Mouse (Mus musculus): ENCODE data around the gene Slc4a11. TPM values are rescaled to one million over a fixed set of nuclear protein-coding genes. Genes with fewer than 3 reads are reported as not detected.

The Slc4a11 gene
- polyA plus RNA-seq (2014; fragmentation: Illumina TruSeq; extraction: RNeasy Lipid Tissue Mini Kit (QIAGEN cat#74804); ENCODE audit: low read depth, low replicate concordance), result not detected

DNA sequence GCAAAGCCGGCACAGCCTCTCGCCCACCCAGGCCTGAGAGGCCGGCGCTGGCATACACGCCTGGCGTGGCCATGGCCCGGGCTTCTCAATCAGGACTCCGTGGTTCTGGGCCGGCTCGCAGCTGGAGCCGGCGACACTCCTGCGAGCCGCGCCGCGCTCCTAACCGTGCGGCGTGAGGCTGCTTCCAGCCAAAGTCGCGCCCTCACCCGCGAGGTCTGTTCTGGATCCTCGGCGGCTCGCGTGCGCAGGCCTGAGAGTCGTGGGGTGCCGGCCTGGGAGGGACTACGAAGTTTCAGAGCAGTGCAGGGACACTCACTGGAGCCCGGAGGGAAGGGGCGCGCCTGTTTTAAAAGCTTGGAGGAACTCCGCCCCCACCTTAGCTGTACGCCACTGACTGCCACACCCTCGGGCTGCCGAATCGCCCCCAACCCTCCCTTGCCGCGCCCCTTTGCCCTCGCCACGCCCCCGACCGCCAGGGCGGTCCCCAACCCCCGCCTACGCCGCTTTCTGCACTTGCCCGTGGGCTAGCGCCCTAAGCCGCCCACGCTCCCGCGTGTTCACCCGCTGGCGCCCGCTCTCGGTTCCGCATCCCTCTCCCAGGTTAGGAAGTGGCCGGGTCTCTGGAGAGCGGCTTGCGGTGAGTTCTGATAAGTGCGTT is at the start of gene Slc4a11:
Gene Slc4a11, minus strand, starts transcription at position 367 of the 658 bp plus-strand sequence.

GRCm38 (mm10) chr2:130667559-130667958 is 29.8 kb downstream of the Slc4a11 start, which contains the start of gene Itpa:
Gene Itpa (plus strand): TSS chr2:130667610.

DNA sequence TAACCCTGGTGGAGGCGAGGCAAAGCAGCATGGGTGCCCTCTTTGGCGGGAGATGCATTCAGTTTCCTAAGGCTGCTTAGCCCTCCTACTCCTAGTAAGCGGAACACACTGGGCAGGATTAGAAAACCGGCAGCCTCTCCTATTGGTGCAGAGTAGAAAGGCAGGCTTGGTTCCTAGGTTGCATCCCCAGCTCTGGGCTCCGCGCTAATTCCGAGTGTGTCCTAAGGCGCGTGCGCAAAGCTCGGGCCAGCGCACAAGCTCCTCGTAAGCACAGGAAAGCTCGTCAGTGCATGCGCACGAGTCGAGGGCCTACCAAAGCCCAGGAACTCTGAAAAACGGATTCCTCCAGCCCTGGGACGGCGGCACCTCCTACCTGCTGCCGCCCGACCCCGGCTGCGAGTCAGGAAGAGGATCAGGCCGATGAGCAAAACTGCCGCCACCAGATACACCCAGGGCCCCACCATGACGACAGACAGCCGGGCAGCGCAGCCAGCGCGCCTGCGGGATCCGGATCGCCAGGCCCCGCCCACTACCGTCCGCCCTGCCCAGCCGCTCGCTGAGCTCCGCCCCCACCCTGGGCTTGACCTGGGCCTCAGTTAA is 33.1 kb downstream of the Slc4a11 start, which contains the start of gene Ddrgk1:
Gene Ddrgk1, minus strand, starts transcription at position 558 of the 600 bp plus-strand sequence.

GRCm38 (mm10) chr2:130642684-130643369 is 54.5 kb downstream of the Slc4a11 start, which contains the start of gene Lzts3:
Gene Lzts3 (minus strand): TSS chr2:130642803.

Other genes with a start within 250 kb of the Slc4a11 start
- 98.7 TPM for gene Ptpra, start 247.2 kb downstream of the Slc4a11 start, polyA plus RNA-seq (2014; fragmentation: Illumina TruSeq; extraction: RNeasy Lipid Tissue Mini Kit (QIAGEN cat#74804); ENCODE audit: low read depth, low replicate concordance)
- 0.60 TPM for gene Mrps26, start 133.8 kb downstream of the Slc4a11 start, polyA plus RNA-seq (2014; fragmentation: Illumina TruSeq; extraction: RNeasy Lipid Tissue Mini Kit (QIAGEN cat#74804); ENCODE audit: low read depth, low replicate concordance)
- not detected for gene Oxt, start 121.3 kb downstream of the Slc4a11 start, polyA plus RNA-seq (2014; fragmentation: Illumina TruSeq; extraction: RNeasy Lipid Tissue Mini Kit (QIAGEN cat#74804); ENCODE audit: low read depth, low replicate concordance)
- gene Avp, start 115.0 kb downstream of the Slc4a11 start, polyA plus RNA-seq (2014; fragmentation: Illumina TruSeq; extraction: RNeasy Lipid Tissue Mini Kit (QIAGEN cat#74804); ENCODE audit: low read depth, low replicate concordance), result not detected
- 15.0 TPM for gene Fastkd5, start 67.5 kb downstream of the Slc4a11 start, polyA plus RNA-seq (2014; fragmentation: Illumina TruSeq; extraction: RNeasy Lipid Tissue Mini Kit (QIAGEN cat#74804); ENCODE audit: low read depth, low replicate concordance)
- gene Ubox5, start 67.5 kb downstream of the Slc4a11 start, polyA plus RNA-seq (2014; fragmentation: Illumina TruSeq; extraction: RNeasy Lipid Tissue Mini Kit (QIAGEN cat#74804); ENCODE audit: low read depth, low replicate concordance), result 7.4 TPM
- gene Lzts3, start 54.7 kb downstream of the Slc4a11 start, polyA plus RNA-seq (2014; fragmentation: Illumina TruSeq; extraction: RNeasy Lipid Tissue Mini Kit (QIAGEN cat#74804); ENCODE audit: low read depth, low replicate concordance), result 9.0 TPM
- gene Ddrgk1, start 32.9 kb downstream of the Slc4a11 start, polyA plus RNA-seq (2014; fragmentation: Illumina TruSeq; extraction: RNeasy Lipid Tissue Mini Kit (QIAGEN cat#74804); ENCODE audit: low read depth, low replicate concordance), result 9.3 TPM
- gene Itpa, start 29.9 kb downstream of the Slc4a11 start, polyA plus RNA-seq (2014; fragmentation: Illumina TruSeq; extraction: RNeasy Lipid Tissue Mini Kit (QIAGEN cat#74804); ENCODE audit: low read depth, low replicate concordance), result 38.8 TPM
- gene 4930402H24Rik, start 208.9 kb upstream of the Slc4a11 start, polyA plus RNA-seq (2014; fragmentation: Illumina TruSeq; extraction: RNeasy Lipid Tissue Mini Kit (QIAGEN cat#74804); ENCODE audit: low read depth, low replicate concordance), result 19.4 TPM
- 25.0 TPM for gene Atrn, start 209.0 kb upstream of the Slc4a11 start, polyA plus RNA-seq (2014; fragmentation: Illumina TruSeq; extraction: RNeasy Lipid Tissue Mini Kit (QIAGEN cat#74804); ENCODE audit: low read depth, low replicate concordance)

Data from sigmoid colon, adult 10 weeks (tissue).